Mouse (Mus musculus): ENCODE results near the gene Zfp827.

The Zfp827 gene

GRCm38 (mm10) chr8:79153201-79153600, 125.0 kb downstream of the Zfp827 start:
- ATAC-seq (ENCODE audit: insufficient number of reproducible peaks, low FRiP score, low TSS enrichment), result no peak

GRCm38 (mm10) chr8:79153637-79154036, 125.4 kb downstream of the Zfp827 start:
- ATAC-seq (ENCODE audit: insufficient number of reproducible peaks, low FRiP score, low TSS enrichment), result no peak

GRCm38 (mm10) chr8:79155556-79156161, 127.4 kb downstream of the Zfp827 start:
- ATAC-seq (ENCODE audit: insufficient number of reproducible peaks, low FRiP score, low TSS enrichment), result no peak

- ATAC-seq (ENCODE audit: insufficient number of reproducible peaks, low FRiP score, low TSS enrichment), result no peak
Measured at GRCm38 (mm10) chr8:79157366-79157765, 129.1 kb downstream of the Zfp827 start.

- ATAC-seq (ENCODE audit: insufficient number of reproducible peaks, low FRiP score, low TSS enrichment), result no peak
Measured at GRCm38 (mm10) chr8:79158357-79158756, 130.1 kb downstream of the Zfp827 start.

GRCm38 (mm10) chr8:79159397-79159796, 131.2 kb downstream of the Zfp827 start:
- ATAC-seq (ENCODE audit: insufficient number of reproducible peaks, low FRiP score, low TSS enrichment), result no peak

- no peak for ATAC-seq (ENCODE audit: insufficient number of reproducible peaks, low FRiP score, low TSS enrichment)
Measured at GRCm38 (mm10) chr8:79160302-79160701, 132.1 kb downstream of the Zfp827 start.

- ATAC-seq (ENCODE audit: insufficient number of reproducible peaks, low FRiP score, low TSS enrichment), result no peak
Measured at GRCm38 (mm10) chr8:79161172-79161778, 133.0 kb downstream of the Zfp827 start.

- no peak for ATAC-seq (ENCODE audit: insufficient number of reproducible peaks, low FRiP score, low TSS enrichment)
Measured at GRCm38 (mm10) chr8:79162533-79163308, 134.5 kb downstream of the Zfp827 start.

GRCm38 (mm10) chr8:79164336-79164735, 136.1 kb downstream of the Zfp827 start:
- ATAC-seq (ENCODE audit: insufficient number of reproducible peaks, low FRiP score, low TSS enrichment), result no peak

- no peak for ATAC-seq (ENCODE audit: insufficient number of reproducible peaks, low FRiP score, low TSS enrichment)
Measured at GRCm38 (mm10) chr8:79165276-79165675, 137.0 kb downstream of the Zfp827 start.

GRCm38 (mm10) chr8:79173606-79174005, 145.4 kb downstream of the Zfp827 start:
- no peak for ATAC-seq (ENCODE audit: insufficient number of reproducible peaks, low FRiP score, low TSS enrichment)

GRCm38 (mm10) chr8:79175991-79176390, 147.8 kb downstream of the Zfp827 start:
- no peak for ATAC-seq (ENCODE audit: insufficient number of reproducible peaks, low FRiP score, low TSS enrichment)

- no peak for ATAC-seq (ENCODE audit: insufficient number of reproducible peaks, low FRiP score, low TSS enrichment)
Measured at GRCm38 (mm10) chr8:79179678-79180077, 151.4 kb downstream of the Zfp827 start.

GRCm38 (mm10) chr8:79185488-79185887, 157.3 kb downstream of the Zfp827 start:
- ATAC-seq (ENCODE audit: insufficient number of reproducible peaks, low FRiP score, low TSS enrichment), result no peak

- no peak for ATAC-seq (ENCODE audit: insufficient number of reproducible peaks, low FRiP score, low TSS enrichment)
Measured at GRCm38 (mm10) chr8:79190071-79190470, 161.8 kb downstream of the Zfp827 start.

GRCm38 (mm10) chr8:79196481-79196880, 168.2 kb downstream of the Zfp827 start:
- ATAC-seq (ENCODE audit: insufficient number of reproducible peaks, low FRiP score, low TSS enrichment), result no peak

GRCm38 (mm10) chr8:79198675-79199074, 170.4 kb downstream of the Zfp827 start:
- ATAC-seq (ENCODE audit: insufficient number of reproducible peaks, low FRiP score, low TSS enrichment), result no peak

GRCm38 (mm10) chr8:79201446-79202147, 173.4 kb downstream of the Zfp827 start:
- no peak; the same call in 1 of the 2 replicates for ATAC-seq (ENCODE audit: insufficient number of reproducible peaks, low FRiP score, low TSS enrichment)

- ATAC-seq (ENCODE audit: insufficient number of reproducible peaks, low FRiP score, low TSS enrichment), result peak; percentile 73
Measured at GRCm38 (mm10) chr8:79206895-79207294, 178.7 kb downstream of the Zfp827 start.

- no peak for ATAC-seq (ENCODE audit: insufficient number of reproducible peaks, low FRiP score, low TSS enrichment)
Measured at GRCm38 (mm10) chr8:79208181-79208580, 179.9 kb downstream of the Zfp827 start.
